Mouse (Mus musculus) left cerebral cortex, adult 6 months (tissue): ENCODE results near the gene Amdhd2. TPM values are rescaled to one million over a fixed set of nuclear protein-coding genes. Genes with fewer than 3 reads are reported as not detected.

ENCODE experiments used
- long read RNA-seq, 2 experiments: library from polyadenylated mRNA; unstranded; transcript quantifications; one replicate each; pipeline ENCODE4 v2.0.0; 2019 to 2020
- polyA plus RNA-seq: library from polyadenylated mRNA; unstranded; fragments of <200 nt; fragmentation: Nextera tagmentation; gene quantifications from 2 replicates; pipeline ENCODE4 v1.2.3, GENCODE M21; 2021

Gene Amdhd2
- 24.5 and 32.9 TPM in 2 replicates for polyA plus RNA-seq
- long read RNA-seq, experiment 1, transcript Amdhd2-204 (2 exons, 1,225 nt), result minor isoform, 6 of 75 reads
- long read RNA-seq, experiment 1, transcript Amdhd2-201 (11 exons, 1,496 nt), result major isoform, 46 of 75 reads
- long read RNA-seq, experiment 1, partial matches to known transcripts, result 3 of 75 reads
- long read RNA-seq, experiment 1, other reads (novel, unspliced or antisense), result 20 of 75 reads
- long read RNA-seq, experiment 2, transcript Amdhd2-201 (11 exons, 1,496 nt), result major isoform, 12 of 27 reads
- long read RNA-seq, experiment 2, partial matches to known transcripts, result 3 of 27 reads
- long read RNA-seq, experiment 2, other reads (novel, unspliced or antisense), result 8 of 27 reads

GRCm38 (mm10) chr17:24163176-24163962 lies at the start of gene Amdhd2:
TSS of gene Amdhd2 (minus strand) at chr17:24163766.

DNA sequence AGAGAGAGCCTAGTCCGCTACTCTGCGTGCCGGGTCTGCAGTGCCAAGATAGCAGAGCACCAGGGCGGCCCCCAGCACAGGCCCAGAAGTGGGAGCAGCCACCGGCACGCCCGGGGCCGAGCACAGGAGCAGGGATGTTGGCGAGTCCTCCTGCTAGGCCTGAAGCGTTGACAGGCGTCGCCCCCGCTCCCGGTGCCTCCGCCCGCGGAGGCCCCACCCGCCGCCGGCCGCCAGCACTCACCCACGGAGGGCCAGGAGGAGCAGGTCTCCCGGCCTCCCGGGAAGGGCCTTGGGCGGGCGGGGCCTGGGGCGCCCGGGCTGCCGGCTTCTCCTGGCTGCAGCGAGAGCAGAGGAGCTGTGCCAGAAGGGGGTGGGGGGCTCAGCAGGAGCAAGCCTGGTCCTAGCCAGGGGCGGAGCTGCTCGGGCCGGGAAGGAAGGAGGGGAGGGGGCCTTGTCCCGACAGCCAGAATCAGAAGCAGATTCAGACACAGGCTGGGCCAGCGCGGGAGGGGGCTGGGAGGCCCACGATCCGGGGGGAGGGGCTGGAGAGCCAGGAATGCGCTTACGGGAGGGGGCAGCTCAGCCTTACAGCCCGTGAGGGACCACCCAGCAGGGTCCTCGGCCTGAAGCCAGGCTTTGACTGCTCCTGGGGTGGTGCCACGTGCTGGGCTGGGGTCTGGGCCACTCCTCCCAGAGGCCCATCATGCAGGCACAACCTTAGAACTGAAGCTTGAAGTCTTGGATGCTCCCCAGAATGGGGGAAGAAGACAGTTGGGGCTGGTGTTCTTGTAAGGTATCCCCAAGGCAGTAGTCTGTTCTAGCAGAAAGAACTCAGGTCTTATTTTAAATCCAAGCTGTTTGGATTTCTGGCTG lies 45.7 kb upstream of the Amdhd2 start, which contains the start of gene Ntn3:
Gene Ntn3 (minus strand): TSS at position 489 of the 873 bp plus-strand sequence.

DNA sequence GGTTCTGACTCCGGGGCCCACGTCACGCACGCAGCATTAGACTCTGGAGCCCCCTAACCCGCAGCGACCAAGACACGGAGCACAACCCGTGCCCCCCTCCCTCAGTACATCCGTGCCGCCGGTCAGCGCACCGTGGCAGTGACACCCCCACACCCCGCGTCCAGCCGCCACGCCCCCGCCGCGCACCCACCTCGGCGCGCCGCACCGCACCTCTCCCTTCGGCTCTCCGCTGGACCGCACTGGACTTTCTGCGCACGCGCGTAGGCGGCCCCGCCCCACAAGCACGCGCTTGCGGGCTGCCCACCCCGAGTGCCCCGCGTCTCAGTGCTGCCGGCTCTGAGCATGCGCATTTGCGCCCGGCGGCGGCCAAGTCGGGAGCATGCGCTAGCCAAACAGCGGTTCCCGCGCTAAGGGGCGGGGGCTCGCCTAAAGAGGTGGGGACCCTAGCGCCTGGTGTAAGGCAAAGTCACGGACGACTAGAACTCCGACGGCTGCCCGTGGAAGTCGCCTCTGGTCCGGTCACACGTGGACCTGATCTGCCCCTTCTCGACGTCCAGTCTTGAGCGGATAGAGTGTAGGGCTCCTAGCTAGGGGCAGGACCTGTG lies 41.8 kb upstream of the Amdhd2 start, which contains the start of gene Tbc1d24:
Gene Tbc1d24 (minus strand): TSS at position 279 of the 605 bp plus-strand sequence.

DNA sequence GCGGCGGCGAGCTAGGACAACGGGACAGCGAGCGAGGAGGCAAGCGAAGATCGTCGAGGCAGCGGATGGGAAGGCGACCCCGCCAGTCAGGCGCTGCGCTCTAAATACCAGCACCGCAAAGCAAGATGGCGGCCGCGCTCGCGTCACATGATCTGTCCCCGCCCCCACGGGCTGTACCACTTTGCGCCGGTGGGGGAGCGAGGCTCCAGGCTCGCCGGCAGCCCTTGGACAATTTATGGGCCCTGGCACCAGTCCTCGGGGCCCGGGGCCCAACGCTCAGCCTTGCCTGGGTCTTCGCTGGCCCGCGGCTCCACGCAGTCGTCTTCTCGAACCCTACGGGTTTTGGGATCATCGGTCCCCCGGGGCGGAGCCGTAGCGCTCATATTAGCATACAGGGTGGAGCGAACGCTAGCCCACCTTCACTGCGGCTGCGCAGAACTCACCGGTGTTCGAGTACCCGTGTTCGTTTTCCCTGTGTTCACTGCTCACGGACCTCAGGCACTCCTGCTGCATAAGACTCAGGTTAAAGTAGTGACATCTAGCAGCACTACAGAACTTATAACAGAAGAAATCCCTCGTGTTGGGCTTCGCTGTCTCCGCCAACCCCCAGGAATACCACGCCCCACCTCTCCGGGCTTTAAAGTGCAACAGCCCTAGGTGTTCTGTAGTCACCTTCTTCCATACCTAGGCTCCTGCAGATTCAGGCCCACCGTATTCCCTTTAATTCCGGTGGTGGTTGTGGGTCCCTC lies 5.9 kb upstream of the Amdhd2 start, which contains the start of gene Atp6v0c:
Gene Atp6v0c (minus strand): TSS at position 386 of the 749 bp plus-strand sequence.

GRCm38 (mm10) chr17:24150824-24151223 lies 12.7 kb downstream of the Amdhd2 start, which contains the start of gene Pdpk1:
TSS of gene Pdpk1 (minus strand) at chr17:24150924.

Other genes starting within 250 kb of the Amdhd2 start
- not detected in 2 replicates for gene Dcpp3, start 246.3 kb downstream of the Amdhd2 start, polyA plus RNA-seq
- not detected in 2 replicates for gene Sbp, start 222.1 kb downstream of the Amdhd2 start, polyA plus RNA-seq
- gene Sbpl, start 208.5 kb downstream of the Amdhd2 start, polyA plus RNA-seq, result not detected in 2 replicates
- 0.21 and 0.48 TPM in 2 replicates for gene Prss30, start 183.2 kb downstream of the Amdhd2 start, polyA plus RNA-seq
- gene Prss22, start 165.7 kb downstream of the Amdhd2 start, polyA plus RNA-seq, result 3.7 and 5.0 TPM in 2 replicates
- not detected in 2 replicates for gene Prss27, start 125.6 kb downstream of the Amdhd2 start, polyA plus RNA-seq
- gene Kctd5, start 90.3 kb downstream of the Amdhd2 start, polyA plus RNA-seq, result 22.2 and 27.3 TPM in 2 replicates
- 40.3 and 56.0 TPM in 2 replicates for gene Pdpk1, start 12.8 kb downstream of the Amdhd2 start, polyA plus RNA-seq
- gene Atp6v0c, start 5.9 kb upstream of the Amdhd2 start, polyA plus RNA-seq, result 2,129 and 2,190 TPM in 2 replicates
- 13.7 and 14.1 TPM in 2 replicates for gene Tbc1d24, start 41.8 kb upstream of the Amdhd2 start, polyA plus RNA-seq
- gene Ntn3, start 45.8 kb upstream of the Amdhd2 start, polyA plus RNA-seq, result 2.0 and 5.5 TPM in 2 replicates
- gene Tedc2, start 57.1 kb upstream of the Amdhd2 start, polyA plus RNA-seq, result 8.3 and 8.5 TPM in 2 replicates
- 2.2 and 2.4 TPM in 2 replicates for gene Ccnf, start 87.7 kb upstream of the Amdhd2 start, polyA plus RNA-seq
- gene Abca17, start 187.3 kb upstream of the Amdhd2 start, polyA plus RNA-seq, result 0.22 and 0.34 TPM in 2 replicates
- gene Abca3, start 188.2 kb upstream of the Amdhd2 start, polyA plus RNA-seq, result 10.9 and 18.7 TPM in 2 replicates